Mouse (Mus musculus): ENCODE measurements around the gene Gtf2e1. TPM values are rescaled to one million over a fixed set of nuclear protein-coding genes. Genes with fewer than 3 reads are reported as not detected.

The Gtf2e1 gene
- polyA plus RNA-seq, 1 experiment from 2014 or later: 46.7 TPM

GRCm38 (mm10) chr16:37516376-37516993 is 23.1 kb downstream of the Gtf2e1 start:
- no peak overlapping the region for H3K27ac ChIP-seq (replicated peaks)
- H3K9me3 ChIP-seq: no peaks in the 10 kb centered on the region
- no peak overlapping the region for H3K9ac ChIP-seq (replicated peaks)
- H3K4me2 ChIP-seq (replicated peaks): no peak overlapping the region
- H3K4me1 ChIP-seq: no peaks in the 10 kb centered on the region
- no peaks in the 10 kb centered on the region for H3K27me3 ChIP-seq
- 85% methylated on average over 6 of the region's 6 CpGs for WGBS
- H3K36me3 ChIP-seq: peaks cover 48% of the 10 kb centered on the region
- no peak overlapping the region for H3K4me3 ChIP-seq
- ATAC-seq (ENCODE audit: low FRiP score, low read depth): no peak

- WGBS: 79% methylated on average over 8 of the region's 8 CpGs
- Histone ChIP-seq H3K4me3 (no peak overlapping the region), H3K4me1 (no peaks in the 10 kb centered on the region), H3K27me3 (no peaks in the 10 kb centered on the region), H3K9me3 (no peaks in the 10 kb centered on the region), H3K4me2 (replicated peaks) (no peak overlapping the region), H3K36me3 (peaks cover 45% of the 10 kb centered on the region), H3K27ac (replicated peaks) (no peak overlapping the region), H3K9ac (replicated peaks) (no peak overlapping the region)
- no peak for ATAC-seq (ENCODE audit: low FRiP score, low read depth)
Observed at GRCm38 (mm10) chr16:37514644-37515043, 24.9 kb downstream of the Gtf2e1 start.

GRCm38 (mm10) chr16:37511489-37511888 is 28.1 kb downstream of the Gtf2e1 start:
- ATAC-seq (ENCODE audit: low FRiP score, low read depth): no peak

GRCm38 (mm10) chr16:37506751-37507150 is 32.8 kb downstream of the Gtf2e1 start:
- Histone ChIP-seq H3K4me3 (no peak overlapping the region), H3K4me2 (replicated peaks) (no peak overlapping the region), H3K9ac (replicated peaks) (no peak overlapping the region), H3K27me3 (no peaks in the 10 kb centered on the region), H3K4me1 (no peaks in the 10 kb centered on the region), H3K9me3 (no peaks in the 10 kb centered on the region), H3K27ac (replicated peaks) (0 out of 2 replicates have a peak overlapping the region, but pooled peaks have one; percentile 15), H3K36me3 (peaks cover 16% of the 10 kb centered on the region)
- 91% methylated on average over 9 of the region's 9 CpGs for WGBS
- ATAC-seq (ENCODE audit: low FRiP score, low read depth): no peak

More at GRCm38 (mm10) chr16:37511489-37511888, 28.1 kb downstream of the Gtf2e1 start:
- no peak overlapping the region for H3K4me3 ChIP-seq
- peaks cover 36% of the 10 kb centered on the region for H3K36me3 ChIP-seq
- no peak overlapping the region for H3K27ac ChIP-seq (replicated peaks)
- no peak overlapping the region for H3K4me2 ChIP-seq (replicated peaks)
- WGBS: 93% methylated on average over 15 of the region's 15 CpGs
- no peak overlapping the region for H3K9ac ChIP-seq (replicated peaks)
- H3K4me1 ChIP-seq: no peaks in the 10 kb centered on the region
- H3K9me3 ChIP-seq: no peaks in the 10 kb centered on the region
- H3K27me3 ChIP-seq: no peaks in the 10 kb centered on the region

- Histone ChIP-seq H3K9me3 (no peaks in the 10 kb centered on the region), H3K9ac (replicated peaks) (no peak overlapping the region), H3K27me3 (no peaks in the 10 kb centered on the region), H3K36me3 (no peaks in the 10 kb centered on the region), H3K4me3 (no peak overlapping the region), H3K27ac (replicated peaks) (no peak overlapping the region), H3K4me1 (no peaks in the 10 kb centered on the region), H3K4me2 (replicated peaks) (no peak overlapping the region)
- ATAC-seq (ENCODE audit: low FRiP score, low read depth): no peak
- 66% methylated on average over 1 of the region's 1 CpGs for WGBS
Observed at GRCm38 (mm10) chr16:37504517-37504916, 35.1 kb downstream of the Gtf2e1 start.

- no peak for ATAC-seq (ENCODE audit: low FRiP score, low read depth)
- Histone ChIP-seq H3K9ac (replicated peaks) (no peak overlapping the region), H3K4me2 (replicated peaks) (no peak overlapping the region), H3K9me3 (no peaks in the 10 kb centered on the region), H3K27me3 (0 out of 2 replicates have a peak, but pooled peaks cover 2% of the 10 kb centered on the region), H3K27ac (replicated peaks) (no peak overlapping the region), H3K4me3 (no peak overlapping the region), H3K4me1 (peaks cover 2% of the 10 kb centered on the region; the same call in 1 of the 2 replicates), H3K36me3 (no peaks in the 10 kb centered on the region)
- 83% methylated on average over 9 of the region's 9 CpGs for WGBS
Observed at GRCm38 (mm10) chr16:37498581-37498980, 41.0 kb downstream of the Gtf2e1 start.

- H3K9ac ChIP-seq (replicated peaks): no peak overlapping the region
- no peak for ATAC-seq (ENCODE audit: low FRiP score, low read depth)
- H3K27me3 ChIP-seq: 0 out of 2 replicates have a peak, but pooled peaks cover 2% of the 10 kb centered on the region
- H3K36me3 ChIP-seq: no peaks in the 10 kb centered on the region
- H3K4me3 ChIP-seq: no peak overlapping the region
- peaks cover 2% of the 10 kb centered on the region; the same call in 1 of the 2 replicates for H3K4me1 ChIP-seq
- 85% methylated on average over 6 of the region's 6 CpGs for WGBS
- H3K27ac ChIP-seq (replicated peaks): no peak overlapping the region
- H3K9me3 ChIP-seq: no peaks in the 10 kb centered on the region
- H3K4me2 ChIP-seq (replicated peaks): no peak overlapping the region
Observed at GRCm38 (mm10) chr16:37495017-37495416, 44.6 kb downstream of the Gtf2e1 start.

GRCm38 (mm10) chr16:37486826-37487612 is 52.6 kb downstream of the Gtf2e1 start:
- H3K27ac ChIP-seq (replicated peaks): no peak overlapping the region
- no peaks in the 10 kb centered on the region for H3K27me3 ChIP-seq
- H3K36me3 ChIP-seq: no peaks in the 10 kb centered on the region
- H3K4me1 ChIP-seq: peaks cover 9% of the 10 kb centered on the region; the same call in 1 of the 2 replicates
- H3K4me3 ChIP-seq: no peak overlapping the region
- 39% methylated on average over 3 of the region's 3 CpGs for WGBS
- H3K9me3 ChIP-seq: no peaks in the 10 kb centered on the region
- no peak overlapping the region for H3K9ac ChIP-seq (replicated peaks)
- ATAC-seq (ENCODE audit: low FRiP score, low read depth): peak; percentile 96
- H3K4me2 ChIP-seq (replicated peaks): 0 out of 2 replicates have a peak overlapping the region, but pooled peaks have one; percentile 0

GRCm38 (mm10) chr16:37478311-37479291 is 61.0 kb downstream of the Gtf2e1 start:
- Histone ChIP-seq H3K4me1 (peaks cover 10% of the 10 kb centered on the region; the same call in 1 of the 2 replicates), H3K9me3 (no peaks in the 10 kb centered on the region), H3K9ac (replicated peaks) (no peak overlapping the region), H3K27ac (replicated peaks) (no peak overlapping the region), H3K4me3 (no peak overlapping the region), H3K27me3 (no peaks in the 10 kb centered on the region), H3K4me2 (replicated peaks) (no peak overlapping the region), H3K36me3 (no peaks in the 10 kb centered on the region)
- WGBS: 56% methylated on average over 10 of the region's 10 CpGs
- ATAC-seq (ENCODE audit: low FRiP score, low read depth): no peak

GRCm38 (mm10) chr16:37472620-37473312 is 66.8 kb downstream of the Gtf2e1 start:
- no peaks in the 10 kb centered on the region for H3K4me1 ChIP-seq
- no peaks in the 10 kb centered on the region for H3K36me3 ChIP-seq
- H3K27me3 ChIP-seq: no peaks in the 10 kb centered on the region
- H3K4me3 ChIP-seq: no peak overlapping the region
- WGBS: 65% methylated on average over 5 of the region's 5 CpGs
- H3K27ac ChIP-seq (replicated peaks): no peak overlapping the region
- H3K9me3 ChIP-seq: no peaks in the 10 kb centered on the region
- ATAC-seq (ENCODE audit: low FRiP score, low read depth): no peak
- H3K4me2 ChIP-seq (replicated peaks): no peak overlapping the region
- no peak overlapping the region for H3K9ac ChIP-seq (replicated peaks)

GRCm38 (mm10) chr16:37469595-37469994 is 70.0 kb downstream of the Gtf2e1 start:
- 78% methylated on average over 3 of the region's 3 CpGs for WGBS
- Histone ChIP-seq H3K27ac (replicated peaks) (no peak overlapping the region), H3K4me1 (no peaks in the 10 kb centered on the region), H3K9me3 (no peaks in the 10 kb centered on the region), H3K4me3 (no peak overlapping the region), H3K36me3 (no peaks in the 10 kb centered on the region), H3K27me3 (no peaks in the 10 kb centered on the region), H3K9ac (replicated peaks) (no peak overlapping the region), H3K4me2 (replicated peaks) (no peak overlapping the region)
- no peak for ATAC-seq (ENCODE audit: low FRiP score, low read depth)

All from midbrain, embryonic 12.5 days (tissue).